Mouse (Mus musculus) kidney, postnatal 25 days (tissue): Measurements from ENCODE around the gene Arl4a.

ENCODE experiments used
- DNase-seq, 2 experiments: peaks; one replicate each; pipeline ENCODE4 v3.0.0; 2021; ENCODE audit warnings: mixed read lengths in 2 of 2

Gene Arl4a

DNA sequence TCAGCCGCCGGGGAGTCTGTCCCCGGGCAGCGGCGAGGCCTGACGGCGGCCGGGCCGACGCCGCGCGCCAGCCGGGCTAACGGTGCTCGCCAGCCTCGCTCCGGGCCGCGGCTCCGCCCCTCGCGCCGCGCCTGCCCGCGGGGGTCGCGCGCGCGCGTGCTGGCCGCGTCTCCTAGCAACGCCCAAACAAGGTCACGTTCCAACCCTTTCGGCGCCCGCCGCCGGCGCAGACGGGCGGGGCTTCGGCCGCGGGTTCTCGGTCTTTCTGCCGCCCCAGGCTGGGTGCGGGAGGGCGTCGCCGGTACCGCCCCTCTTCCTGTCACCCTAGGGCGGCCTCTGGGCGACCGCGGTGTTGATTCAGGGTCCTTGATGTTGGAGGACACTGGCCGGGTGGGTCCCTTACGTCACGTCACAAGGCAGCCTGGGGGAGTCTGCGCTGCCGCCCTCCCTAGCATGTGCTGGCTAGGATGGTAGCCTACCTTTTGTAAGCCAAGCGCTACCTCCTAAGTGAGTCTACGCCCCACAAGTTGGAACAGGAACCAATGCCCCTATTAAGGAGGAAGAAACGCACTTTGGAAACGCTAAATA lies at the start of gene Arl4a:
Gene Arl4a (minus strand): TSS at position 150 of the 588 bp plus-strand sequence.
- peak; percentile 91 to 94 for DNase-seq

DNA sequence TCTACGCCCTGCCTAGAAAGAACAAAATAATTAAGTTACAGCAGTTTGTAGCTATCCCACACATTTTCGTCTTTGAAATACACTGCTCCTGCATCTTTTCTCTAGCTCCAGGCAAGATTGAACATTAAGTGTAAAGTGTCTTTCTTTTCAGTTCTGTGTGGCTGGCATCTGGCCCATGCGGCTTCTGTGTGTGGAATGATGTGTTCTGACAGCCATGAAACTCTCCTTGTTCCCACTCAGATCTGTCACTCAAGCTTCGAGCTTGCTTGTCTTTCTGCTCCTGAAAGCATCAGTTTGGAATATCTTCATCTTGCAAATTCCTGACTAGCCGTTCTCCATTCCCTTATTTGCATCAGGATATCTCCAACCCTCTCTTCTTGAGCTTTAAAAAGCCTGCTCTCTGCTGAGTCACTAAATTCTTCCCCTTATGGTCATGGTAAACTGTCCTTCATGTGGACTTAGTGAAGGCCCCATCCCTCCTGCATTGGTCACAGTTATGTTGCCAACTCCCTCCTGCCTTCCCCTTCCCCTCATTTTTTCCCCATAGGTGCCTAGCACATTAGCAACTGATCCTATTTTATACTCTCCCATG lies 48.0 kb upstream of the Arl4a start:
- no peak for DNase-seq

DNA sequence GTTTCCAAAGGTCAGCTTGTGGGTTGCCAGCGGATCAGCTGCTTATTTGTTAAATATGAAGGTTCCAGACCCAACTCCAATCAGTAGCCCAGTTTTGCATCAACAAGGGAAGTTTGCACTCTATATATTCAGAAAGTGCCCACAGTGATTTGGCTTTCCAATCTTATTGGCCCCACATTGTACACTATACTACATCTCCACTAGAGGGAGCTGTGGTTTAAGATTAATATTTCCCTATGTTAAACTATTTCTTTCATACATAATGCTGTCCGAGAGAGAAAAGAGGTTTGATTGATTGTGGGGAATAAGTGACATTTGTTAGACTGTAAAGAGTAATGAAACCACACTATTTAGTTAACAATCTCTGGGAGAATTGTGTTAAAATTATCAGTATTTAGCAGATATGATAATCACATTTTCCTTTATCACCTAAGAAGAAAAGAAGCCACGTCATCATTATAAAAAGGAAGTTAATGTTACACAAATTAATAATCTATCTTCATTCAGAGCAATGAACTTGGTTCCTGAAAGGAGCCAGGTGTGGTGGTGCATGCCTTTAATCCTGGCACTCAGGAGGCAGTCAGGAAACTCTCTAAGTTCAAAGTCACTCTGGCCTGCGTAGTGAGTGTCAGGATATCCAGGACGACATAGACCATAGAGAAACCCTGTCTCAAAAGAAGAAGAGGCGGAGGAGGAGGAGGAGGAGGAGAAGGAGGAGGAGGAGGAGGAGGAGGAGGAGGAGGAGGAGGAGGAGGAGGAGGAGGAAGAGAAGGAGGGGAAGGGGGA lies 44.8 kb upstream of the Arl4a start:
- no peak for DNase-seq

DNA sequence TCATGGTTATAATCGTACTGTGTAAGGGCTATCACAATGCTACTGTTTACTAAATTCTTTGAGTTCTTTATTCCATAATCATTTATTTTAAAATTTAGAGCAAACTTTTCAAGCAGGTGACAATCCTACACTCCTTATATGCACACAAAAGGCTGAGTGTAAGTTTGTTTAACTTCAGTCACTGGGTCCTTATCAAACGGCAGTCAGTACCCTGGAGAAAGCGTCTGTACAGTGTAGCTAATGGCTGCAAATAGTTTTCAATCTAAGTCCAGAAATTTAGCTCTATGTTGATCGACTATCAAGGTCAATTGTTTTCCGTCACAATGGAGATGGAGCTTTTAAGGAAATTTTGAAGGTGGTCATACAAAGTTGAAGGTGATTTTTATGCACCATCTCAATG lies 44.2 kb upstream of the Arl4a start:
- DNase-seq, result no peak

DNA sequence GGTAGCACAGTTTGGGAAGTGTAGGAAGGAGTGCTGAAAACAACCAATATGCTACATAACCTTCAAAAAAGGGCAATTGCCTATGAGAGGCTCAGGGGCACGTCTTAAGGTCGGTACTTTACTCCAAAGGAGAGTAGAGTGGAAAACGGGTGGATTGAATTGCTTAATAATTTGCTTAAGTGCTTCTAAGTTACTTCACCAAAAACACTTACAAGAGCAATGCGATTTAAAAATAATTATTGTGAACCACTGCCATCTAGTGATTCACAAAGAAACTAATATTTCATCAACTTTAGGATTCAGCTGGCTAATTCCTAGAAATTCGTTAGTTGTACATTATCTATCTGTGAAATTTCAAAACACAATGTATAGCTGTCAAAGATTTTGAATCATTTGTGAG lies 35.8 kb upstream of the Arl4a start:
- DNase-seq, result no peak

DNA sequence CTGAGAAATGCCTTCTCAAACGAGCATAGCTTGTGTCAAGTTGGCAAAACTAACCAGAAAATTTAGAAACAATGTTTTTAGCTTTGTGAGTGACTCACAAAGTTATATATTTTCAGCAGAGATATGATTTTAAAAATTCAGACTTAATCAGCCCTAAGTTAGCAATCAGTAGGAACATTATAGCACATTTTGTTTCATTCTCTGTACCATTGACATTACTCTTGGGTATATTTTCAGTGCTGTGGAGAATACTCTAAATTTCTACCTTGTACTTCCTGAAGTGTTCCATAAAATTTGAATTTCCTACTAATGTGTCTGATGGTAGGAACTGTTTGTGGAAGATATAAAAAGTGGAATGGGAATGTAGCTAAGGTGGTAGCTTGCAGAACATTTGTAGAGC lies 9.2 kb upstream of the Arl4a start:
- no peak for DNase-seq

DNA sequence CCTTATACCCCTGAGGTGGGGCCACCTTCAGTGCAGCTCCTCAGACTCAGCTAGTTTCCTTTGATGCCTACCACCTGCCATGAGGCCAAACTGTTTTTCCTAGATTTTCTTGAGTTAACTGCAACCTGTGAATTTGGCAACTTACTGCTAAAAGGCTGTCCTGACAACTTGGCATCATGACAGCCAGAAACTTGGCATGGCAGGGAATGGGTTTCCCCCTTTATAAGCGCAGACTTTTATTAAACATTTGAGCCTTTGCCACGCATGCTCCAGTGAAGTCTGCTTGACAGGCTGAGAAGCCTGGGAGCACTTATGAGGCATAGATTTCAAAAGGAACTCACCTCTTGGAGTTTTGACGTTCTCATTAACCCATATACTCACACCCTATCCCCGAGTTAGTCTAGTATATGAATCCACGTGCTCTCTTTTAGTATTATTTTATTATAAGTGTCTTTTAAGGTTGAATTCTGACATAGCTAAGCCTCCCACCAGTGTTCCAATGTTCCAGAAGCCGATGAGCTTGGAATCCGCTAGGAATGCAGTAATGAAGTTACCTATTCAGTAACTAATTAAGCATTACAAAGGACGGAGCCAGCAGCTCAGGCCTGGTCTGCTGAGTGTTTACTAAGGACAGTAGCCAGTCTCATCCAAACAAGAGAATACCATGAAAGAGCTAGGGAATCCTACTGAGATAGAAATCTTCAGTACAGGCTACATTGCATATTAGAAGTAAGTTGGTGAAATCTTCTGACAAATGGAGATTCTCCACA lies 6.2 kb upstream of the Arl4a start:
- DNase-seq, result peak; percentile 6 to 35

DNA sequence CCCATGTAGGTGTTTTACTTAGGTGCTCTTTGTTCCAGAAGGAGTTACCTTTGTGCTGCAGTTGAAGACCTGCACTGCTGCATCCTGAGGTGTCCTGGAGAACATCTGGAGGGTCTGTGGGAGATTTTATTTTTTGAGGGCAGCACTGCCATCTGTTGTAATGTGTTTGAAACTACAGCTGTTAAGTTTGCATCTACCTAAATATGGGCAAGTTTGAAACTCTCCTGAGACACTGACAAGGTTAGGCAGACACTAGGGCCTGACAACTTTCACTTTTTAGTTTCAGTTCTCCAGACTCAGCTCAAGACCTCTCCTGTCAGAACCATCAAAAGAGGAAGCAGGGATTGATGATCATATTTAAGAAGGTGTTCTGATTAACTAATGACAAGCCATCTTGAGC lies 2.2 kb upstream of the Arl4a start:
- DNase-seq, result peak in 1 of 2 experiments; percentile 20

DNA sequence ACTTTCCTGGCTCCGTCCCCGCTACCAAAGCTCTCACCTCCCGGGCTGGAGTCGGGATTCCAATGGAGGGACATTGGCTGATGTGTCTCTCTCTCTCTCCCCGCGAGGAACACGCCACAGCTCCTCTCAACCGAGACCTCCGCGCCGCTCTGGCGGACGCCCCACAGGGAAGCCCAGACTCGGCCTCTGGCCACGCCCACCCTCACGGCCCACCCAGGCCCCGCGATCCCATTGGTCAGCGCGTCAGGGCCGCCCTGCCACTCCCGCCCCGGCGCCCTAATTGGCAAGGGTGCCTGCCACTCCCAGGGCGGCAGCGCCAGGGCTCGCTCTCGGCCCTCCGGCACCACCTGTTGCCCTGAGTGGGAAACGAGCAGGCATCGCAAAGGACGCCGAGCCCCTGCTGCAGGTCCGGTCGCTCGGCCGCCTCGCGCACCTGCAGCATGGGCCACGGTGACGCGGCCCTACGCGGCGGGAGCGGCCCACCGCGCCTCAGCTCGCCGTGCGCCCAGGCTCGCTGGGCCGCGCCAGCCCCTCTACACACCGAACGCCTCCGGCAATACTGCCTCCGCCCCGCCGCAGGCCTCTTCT lies 505 bp downstream of the Arl4a start:
- peak; percentile 99 to 100 for DNase-seq

DNA sequence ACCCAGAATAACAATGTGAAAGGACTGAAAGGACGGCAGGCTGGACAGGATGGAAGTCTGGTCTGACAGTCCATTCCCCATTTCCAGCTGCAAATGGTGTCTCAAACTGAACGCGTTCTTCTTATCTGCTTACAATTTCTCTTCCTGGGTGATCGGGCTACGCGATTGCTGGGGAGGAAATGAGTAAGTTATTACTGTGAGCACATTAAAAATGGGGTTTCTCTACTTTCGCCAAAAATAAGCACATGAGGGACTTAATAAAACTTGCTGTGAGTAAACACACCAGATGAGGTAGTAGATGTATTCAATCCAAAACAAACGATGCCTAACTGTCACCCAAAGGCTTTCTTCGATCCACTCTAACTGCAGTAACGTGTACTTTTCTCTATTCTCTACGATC lies 1.2 kb downstream of the Arl4a start:
- DNase-seq, result peak in 1 of 2 experiments; percentile 9

DNA sequence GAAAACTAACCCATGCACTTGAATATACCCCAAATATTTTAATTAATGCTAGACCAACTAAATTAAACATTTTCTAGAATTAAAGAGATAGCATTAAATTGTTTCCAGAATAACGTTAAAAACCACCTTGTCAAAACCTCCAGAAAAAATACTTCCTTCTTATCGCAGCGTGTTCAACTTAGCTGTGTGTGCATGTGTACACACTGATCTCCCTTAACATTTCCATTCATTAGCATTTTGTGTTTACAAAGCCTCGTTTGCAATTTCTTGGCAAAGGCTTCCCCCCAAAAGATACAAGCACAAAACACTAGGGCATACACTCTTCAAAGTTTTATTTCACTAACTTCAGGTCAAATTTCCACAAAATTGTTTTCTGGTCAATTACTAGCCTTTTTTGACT lies 2.3 kb downstream of the Arl4a start:
- DNase-seq, result no peak

DNA sequence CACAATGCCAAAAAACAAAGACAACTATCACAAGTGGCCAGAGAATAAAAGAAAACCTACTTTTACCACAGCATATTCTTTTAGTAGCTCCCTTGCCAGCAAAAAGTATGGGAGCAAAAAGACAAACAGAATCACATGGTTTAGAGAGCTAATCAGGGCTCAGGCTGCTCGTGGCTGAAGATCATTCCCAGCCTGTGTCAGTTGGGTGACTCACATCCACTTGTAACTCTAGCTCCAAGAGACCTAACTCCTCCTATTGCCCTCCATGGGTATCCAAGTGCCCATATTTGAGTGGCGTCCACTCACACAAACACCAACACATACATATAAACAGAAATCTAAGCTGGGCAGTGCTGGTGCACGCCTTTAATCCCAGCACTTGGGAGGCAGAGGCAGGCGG lies 8.6 kb downstream of the Arl4a start:
- DNase-seq, result no peak

DNA sequence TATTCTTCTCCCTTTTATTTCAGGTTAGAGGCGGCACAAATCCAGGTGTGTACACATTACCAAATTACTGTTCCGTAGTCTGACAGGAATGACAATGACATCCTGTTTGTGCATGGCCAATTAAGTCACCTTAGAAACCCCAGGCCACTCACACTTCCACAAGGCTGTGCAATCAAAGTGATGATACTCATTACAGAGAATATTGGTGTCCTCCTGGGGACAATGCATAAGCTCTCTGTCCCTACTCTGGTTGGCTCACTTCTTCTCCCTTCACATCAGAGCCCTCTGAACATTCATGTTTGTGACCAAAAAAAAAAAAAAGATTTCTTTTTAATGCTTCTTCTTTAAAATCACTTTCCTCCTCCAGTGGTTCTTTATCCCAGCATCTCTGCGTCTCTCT lies 10.0 kb downstream of the Arl4a start:
- DNase-seq, result no peak

DNA sequence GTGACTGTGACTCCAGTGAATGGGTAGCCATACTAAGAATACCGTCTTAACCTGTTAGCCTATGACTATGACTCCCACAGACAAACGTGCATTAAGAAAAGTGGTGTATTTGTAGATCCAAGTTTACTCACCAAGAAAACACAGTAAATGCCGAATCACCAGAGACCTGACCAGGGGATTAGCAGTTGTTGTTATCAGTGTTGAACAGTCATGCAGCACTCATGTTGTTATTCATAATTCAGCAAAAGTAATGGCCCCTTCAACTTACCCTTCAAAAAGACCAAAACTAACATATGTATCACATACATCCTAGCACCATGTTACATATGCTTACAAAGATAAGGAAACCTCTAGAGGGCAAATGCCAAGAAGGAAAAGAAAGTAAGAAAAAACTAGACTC lies 10.4 kb downstream of the Arl4a start:
- DNase-seq, result no peak

DNA sequence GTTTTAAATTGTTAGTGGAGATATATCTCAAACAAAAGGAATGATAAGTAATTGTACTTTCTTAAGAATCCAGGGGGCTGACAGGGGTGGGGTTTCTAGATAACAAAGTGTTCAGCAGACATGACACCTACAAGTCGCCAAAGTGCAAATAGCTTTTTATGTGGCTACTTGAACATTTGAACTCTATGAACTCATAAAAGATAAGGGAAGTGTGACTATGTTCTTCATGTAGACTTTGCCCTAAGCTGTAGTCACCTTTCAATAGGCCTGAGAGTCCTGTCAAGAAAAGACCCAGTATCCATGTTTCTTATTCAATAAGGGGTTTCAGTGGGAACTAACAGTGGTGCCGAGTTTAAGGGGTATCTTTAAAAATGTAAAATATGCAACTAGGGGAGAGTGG lies 13.9 kb downstream of the Arl4a start:
- DNase-seq, result no peak

DNA sequence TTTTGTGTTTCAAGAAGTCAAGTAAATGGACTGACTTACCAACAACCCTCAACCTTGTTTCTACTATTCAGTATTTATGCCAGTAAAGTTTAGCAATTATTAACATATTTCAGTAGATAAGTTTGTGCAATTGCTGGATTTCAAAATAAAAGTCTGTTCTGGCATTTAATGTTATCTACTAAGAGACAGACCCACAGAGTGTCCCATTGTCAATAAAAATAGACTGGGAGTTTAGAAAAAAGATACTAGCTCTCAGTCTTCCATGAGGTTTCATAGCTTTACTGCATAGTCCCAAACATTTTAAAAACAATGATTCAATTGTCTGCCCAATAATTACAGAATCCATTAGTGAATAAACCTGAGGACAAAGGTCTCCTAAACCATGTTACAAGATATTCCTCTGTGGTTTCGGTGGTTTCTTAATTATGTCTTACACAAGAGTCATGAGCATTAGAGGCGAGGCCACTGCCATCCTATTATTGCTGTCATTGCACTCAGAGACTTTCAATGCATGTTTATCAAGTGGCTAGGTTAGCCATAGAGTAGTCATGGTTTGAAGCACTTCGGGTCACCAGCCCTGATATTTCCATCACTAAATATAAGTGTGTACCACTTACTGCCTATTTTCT lies 14.7 kb downstream of the Arl4a start:
- DNase-seq, result no peak

DNA sequence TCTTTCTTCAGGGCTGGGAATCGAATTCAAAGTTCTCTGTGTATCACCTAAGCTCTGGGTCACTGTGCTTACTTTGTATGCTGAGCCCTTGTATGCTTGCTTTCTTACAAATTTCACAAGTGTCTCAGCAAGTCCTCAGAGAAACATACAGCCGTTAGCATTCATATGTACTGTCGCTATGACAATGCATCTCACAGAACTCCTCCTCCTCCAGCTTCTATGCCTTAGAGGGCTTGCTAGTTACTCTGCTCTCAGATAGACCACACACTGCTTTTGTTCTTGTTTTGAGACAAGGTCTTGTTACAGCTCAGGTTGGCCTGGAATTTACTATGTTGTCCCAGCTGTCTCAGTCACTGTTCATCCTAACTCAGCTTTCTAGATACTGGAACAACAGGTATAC lies 15.5 kb downstream of the Arl4a start:
- no peak for DNase-seq

DNA sequence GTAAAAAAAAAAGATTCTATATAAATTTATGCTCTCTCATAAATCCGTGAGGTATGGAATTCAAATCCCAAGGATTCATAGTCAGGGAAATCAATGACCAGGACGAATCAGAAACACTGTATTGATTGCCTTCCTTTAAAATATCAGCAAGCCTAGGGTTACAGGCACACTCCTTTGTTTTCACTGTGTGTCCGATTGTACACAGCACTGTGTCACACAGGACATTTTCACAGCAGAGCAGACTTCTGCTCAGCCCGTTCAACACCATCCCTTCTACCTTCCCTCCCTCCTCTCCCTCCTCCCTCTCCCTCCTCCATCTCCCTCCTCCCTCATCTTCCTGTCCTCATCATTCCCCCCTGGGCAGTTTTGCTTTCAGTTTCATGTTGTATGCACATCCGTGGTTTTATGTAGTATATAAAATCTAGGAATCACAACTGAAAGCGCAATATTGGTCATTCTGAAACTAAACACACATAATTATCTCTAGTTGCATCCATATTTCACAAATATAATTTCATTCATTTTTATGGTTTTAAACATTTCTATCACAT lies 19.8 kb downstream of the Arl4a start:
- no peak for DNase-seq

DNA sequence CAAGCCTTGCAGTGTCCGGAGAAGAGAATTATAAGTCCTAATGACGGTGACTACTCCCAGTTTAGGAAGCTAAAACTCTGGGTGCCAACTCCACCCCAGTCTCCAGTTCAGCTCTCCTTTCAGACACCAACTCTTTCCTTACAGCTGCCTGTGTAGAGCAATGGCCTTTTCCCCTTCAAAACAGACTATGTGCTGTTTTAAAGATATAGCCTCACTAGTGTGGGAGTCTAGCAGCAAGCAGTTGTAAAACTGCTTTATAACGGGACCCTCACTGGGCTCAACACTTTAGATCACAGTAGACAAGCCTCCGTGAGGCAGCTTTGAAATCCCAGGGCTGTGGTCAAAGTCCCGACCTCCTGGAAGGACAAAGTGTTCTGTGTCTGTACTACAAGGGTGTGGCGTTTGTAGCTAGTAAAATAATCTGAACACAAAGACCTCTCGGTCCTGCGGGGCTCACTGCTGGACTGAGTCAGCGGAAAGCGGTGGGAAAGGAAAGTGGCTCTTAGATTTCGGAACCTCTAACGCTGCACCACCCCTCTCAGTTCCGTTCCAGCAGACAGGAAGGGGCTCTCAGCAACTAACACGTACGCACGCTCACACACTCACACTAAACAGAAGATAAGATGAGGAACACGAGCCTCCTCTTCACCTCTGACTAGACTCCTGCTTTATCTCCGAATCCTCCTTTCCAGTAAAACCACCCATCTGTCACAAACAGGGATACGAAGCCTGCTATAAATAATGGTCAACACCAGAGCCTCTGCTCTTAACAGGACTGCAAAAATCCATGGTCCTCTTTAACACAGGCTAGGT lies 21.0 kb downstream of the Arl4a start:
- DNase-seq, result peak; percentile 52 to 86

DNA sequence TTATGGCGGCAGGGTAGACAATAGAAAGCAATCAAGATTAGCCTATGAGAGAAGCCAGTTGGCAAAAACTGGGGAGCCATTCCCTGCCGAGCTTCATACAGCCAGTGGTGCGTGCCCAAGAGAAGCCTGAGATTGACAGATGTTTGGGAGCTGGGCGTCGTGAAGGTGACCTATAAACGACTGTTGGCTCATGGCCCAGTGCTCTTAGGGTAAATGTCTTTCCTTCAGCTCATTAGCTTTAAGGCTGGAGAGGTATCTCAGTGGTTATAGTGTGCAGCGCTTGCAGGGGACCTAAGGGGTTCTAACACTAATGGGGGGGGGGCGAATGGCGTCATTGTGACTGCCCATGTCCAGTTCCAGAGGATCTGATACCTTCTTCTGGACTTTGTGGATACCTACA lies 21.8 kb downstream of the Arl4a start:
- peak in 1 of 2 experiments; percentile 21 for DNase-seq

DNA sequence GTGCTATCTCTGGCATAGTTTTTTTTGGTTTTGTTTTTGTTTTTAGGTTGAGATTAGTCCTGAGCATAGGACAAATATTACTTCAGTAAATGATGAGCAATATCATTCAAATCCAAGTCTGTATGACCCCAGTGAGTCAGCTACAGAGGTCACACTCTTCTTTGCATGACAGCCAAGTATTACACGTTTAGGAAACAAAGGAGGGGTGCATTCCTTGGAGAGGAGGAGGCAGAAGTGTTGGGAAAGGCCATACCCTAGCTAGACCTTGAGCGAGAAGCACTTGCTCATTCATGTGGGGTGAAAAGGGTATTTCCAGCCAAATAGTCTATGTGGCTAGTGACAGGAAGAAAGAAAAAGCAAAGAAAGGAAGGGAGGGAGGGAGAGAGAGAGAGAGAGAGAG lies 28.0 kb downstream of the Arl4a start:
- no peak for DNase-seq
